Mouse (Mus musculus) liver, postnatal 0 days (tissue): Measurements from ENCODE around the gene Cmtm1. TPM values are rescaled to one million over a fixed set of nuclear protein-coding genes. Genes with fewer than 3 reads are reported as not detected.
"Not testable (repeated sequence)": the region's sequence is repeated elsewhere in the genome, so short reads cannot be mapped to it uniquely, and the experiment has no call there.

ENCODE experiments used
- ATAC-seq: fragments of 200-750 bp; cut with Nextera tagmentation; 2 replicates; pipeline ENCODE4 v1.8.0; 2017; ENCODE audit warnings: mild to moderate bottlenecking, moderate library complexity
- DNase-seq: peaks from one replicate; pipeline ENCODE4 v3.0.0-alpha.2; 2016
- H3K27ac ChIP-seq: fragments of 300-500 bp; sonication (generic); 2 replicates; pipeline ENCODE4 v1.5.1; 2014; ENCODE audit warnings: antibody characterized with exemption, moderate library complexity, mild to moderate bottlenecking, low read depth
- H3K27me3 ChIP-seq: fragments of 300-500 bp; sonication (generic); 2 replicates; pipeline ENCODE4 v1.6.1; 2014; ENCODE audit warnings: low read length, control low read depth, mixed read lengths; ENCODE audit not compliant: insufficient read depth
- H3K36me3 ChIP-seq: fragments of 300-500 bp; sonication (generic); replicated peaks from 2 replicates; pipeline ENCODE4 v1.6.1; 2014; ENCODE audit warnings: mild to moderate bottlenecking, control low read depth, low read length, moderate library complexity, mixed read lengths; ENCODE audit not compliant: insufficient read depth
- H3K4me1 ChIP-seq: fragments of 300-500 bp; sonication (generic); 2 replicates; pipeline ENCODE4 v1.6.1; 2014; ENCODE audit warnings: antibody characterized with exemption, mild to moderate bottlenecking, control low read depth; ENCODE audit not compliant: insufficient read depth
- H3K4me2 ChIP-seq: fragments of 300-500 bp; sonication (generic); 2 replicates; pipeline ENCODE4 v1.6.1; 2014; ENCODE audit warnings: low read depth, mild to moderate bottlenecking, low read length, moderate library complexity, mixed read lengths
- H3K4me3 ChIP-seq: fragments of 300-500 bp; sonication (generic); 2 replicates; pipeline ENCODE4 v1.5.1; 2014; ENCODE audit warnings: low read depth, low read length
- H3K9ac ChIP-seq: fragments of 300-500 bp; sonication (generic); replicated peaks from 2 replicates; pipeline ENCODE4 v1.6.1; 2014; ENCODE audit warnings: mild to moderate bottlenecking, moderate library complexity
- H3K9me3 ChIP-seq: fragments of 300-500 bp; sonication (generic); 2 replicates; pipeline ENCODE4 v1.6.1; 2016; ENCODE audit warnings: mild to moderate bottlenecking, control low read depth, low read length, mixed read lengths
- CTCF ChIP-seq: sonication (generic); IDR thresholded peaks from 2 replicates; pipeline ENCODE4 v1.5.1; 2016; ENCODE audit warnings: antibody characterized with exemption, low read depth
- EP300 ChIP-seq: IDR thresholded peaks from 2 replicates; pipeline ENCODE4 v1.6.1; 2016; ENCODE audit warnings: antibody characterized with exemption, low read depth, mild to moderate bottlenecking
- WGBS: fragments of 180-500 bp; shearing (Covaris S2); extraction: QIAGEN DNeasy Blood & Tissue Kit; methylation state at CpG from one replicate; pipeline ENCODE4 v1.1.7; 2014; ENCODE audit not compliant: insufficient replicate concordance; 5-methylcytosine and 5-hydroxymethylcytosine counted together
- polyA plus RNA-seq: library from polyadenylated mRNA; unstranded; fragments of >200 nt; fragmentation: Nextera tagmentation; extraction: Ambion mirVana; gene quantifications from 2 replicates; pipeline ENCODE4 v1.2.1, GENCODE M21; 2015

Gene Cmtm1
- polyA plus RNA-seq, 1 experiment from 2014 or later = not detected

- H3K36me3 ChIP-seq = no peaks in the 10 kb centered on the region
- TF ChIP-seq CTCF = no peak
- TF ChIP-seq EP300 = no peak
- 65% methylated on average over 11 of the region's 11 CpGs for WGBS
- no peaks in the 10 kb centered on the region for H3K27me3 ChIP-seq
- no peaks in the 10 kb centered on the region for H3K4me1 ChIP-seq
- H3K9ac ChIP-seq = no peak overlapping the region
- H3K4me2 ChIP-seq = no peak overlapping the region
- H3K9me3 ChIP-seq = no peaks in the 10 kb centered on the region
- no peak for DNase-seq
- no peak overlapping the region for H3K27ac ChIP-seq
- no peak overlapping the region for H3K4me3 ChIP-seq
- ATAC-seq = no peak
These were observed 5.0 kb downstream of the Cmtm1 start for GRCm38 (mm10) chr8:104304962-104305361.

- WGBS = 84% methylated on average over 4 of the region's 4 CpGs
- H3K4me1 ChIP-seq, H3K4me2 ChIP-seq, ATAC-seq, H3K9me3 ChIP-seq, H3K4me3 ChIP-seq, H3K36me3 ChIP-seq, DNase-seq, H3K27me3 ChIP-seq, H3K9ac ChIP-seq, H3K27ac ChIP-seq: not testable (repeated sequence)
These were observed 7.4 kb downstream of the Cmtm1 start for GRCm38 (mm10) chr8:104302536-104302935.

GRCm38 (mm10) chr8:104301577-104301976, 8.4 kb downstream of the Cmtm1 start:
- H3K4me1 ChIP-seq, H3K9ac ChIP-seq, H3K27ac ChIP-seq, H3K4me2 ChIP-seq, DNase-seq, H3K36me3 ChIP-seq, ATAC-seq, H3K9me3 ChIP-seq, H3K4me3 ChIP-seq, H3K27me3 ChIP-seq: not testable (repeated sequence)
- 39% methylated on average over 3 of the region's 3 CpGs for WGBS

GRCm38 (mm10) chr8:104294396-104294795, 15.5 kb downstream of the Cmtm1 start:
- Histone ChIP-seq H3K4me1 (no peaks in the 10 kb centered on the region), H3K27me3 (no peaks in the 10 kb centered on the region), H3K36me3 (no peaks in the 10 kb centered on the region), H3K4me3 (no peak overlapping the region), H3K4me2 (no peak overlapping the region), H3K9ac (no peak overlapping the region), H3K27ac (no peak overlapping the region), H3K9me3 (no peaks in the 10 kb centered on the region)
- DNase-seq (no peak), ATAC-seq (no peak)
- 68% methylated on average over 1 of the region's 1 CpGs for WGBS
- no peak for TF ChIP-seq EP300
- TF ChIP-seq CTCF = no peak

GRCm38 (mm10) chr8:104293081-104293480, 16.9 kb downstream of the Cmtm1 start, which contains the start of gene Cmtm2a:
Gene Cmtm2a (minus strand): TSS chr8:104293181.
- DNase-seq, H3K27me3 ChIP-seq, H3K9ac ChIP-seq, H3K4me2 ChIP-seq, H3K4me1 ChIP-seq, H3K36me3 ChIP-seq, H3K4me3 ChIP-seq, H3K27ac ChIP-seq, H3K9me3 ChIP-seq, ATAC-seq: not testable (repeated sequence)
- 73% methylated on average over 12 of the region's 12 CpGs for WGBS

GRCm38 (mm10) chr8:104268937-104269440, 41.0 kb downstream of the Cmtm1 start:
- WGBS = 75% methylated on average over 6 of the region's 6 CpGs
- ATAC-seq = no peak
- Histone ChIP-seq H3K9ac (no peak overlapping the region), H3K27me3 (no peaks in the 10 kb centered on the region), H3K4me2 (no peak overlapping the region), H3K4me3 (no peak overlapping the region), H3K9me3 (no peaks in the 10 kb centered on the region), H3K4me1 (no peaks in the 10 kb centered on the region), H3K27ac (no peak overlapping the region), H3K36me3 (peaks cover 1% of the 10 kb centered on the region; the same call in 1 of the 2 replicates)
- TF ChIP-seq CTCF (no peak), EP300 (no peak)
- DNase-seq = no peak

- Histone ChIP-seq H3K9ac (no peak overlapping the region), H3K27ac (no peak overlapping the region), H3K4me3 (no peak overlapping the region), H3K9me3 (no peaks in the 10 kb centered on the region), H3K36me3 (peaks cover 7% of the 10 kb centered on the region; the same call in 1 of the 2 replicates), H3K4me1 (no peaks in the 10 kb centered on the region), H3K27me3 (no peaks in the 10 kb centered on the region), H3K4me2 (no peak overlapping the region)
- ATAC-seq = no peak
- TF ChIP-seq CTCF = no peak
- no peak for TF ChIP-seq EP300
- no peak for DNase-seq
These were observed 41.6 kb downstream of the Cmtm1 start for GRCm38 (mm10) chr8:104268368-104268767.

- H3K9ac ChIP-seq, H3K4me2 ChIP-seq, ATAC-seq, DNase-seq, H3K27ac ChIP-seq, H3K27me3 ChIP-seq, H3K4me3 ChIP-seq, H3K4me1 ChIP-seq, H3K9me3 ChIP-seq: not testable (repeated sequence)
- H3K36me3 ChIP-seq = peaks cover 21% of the 10 kb centered on the region
- 90% methylated on average over 19 of the region's 22 CpGs for WGBS
These were observed 45.5 kb downstream of the Cmtm1 start for GRCm38 (mm10) chr8:104264271-104264935.

GRCm38 (mm10) chr8:104261802-104262201, 48.1 kb downstream of the Cmtm1 start:
- ATAC-seq, H3K9ac ChIP-seq, H3K27ac ChIP-seq, H3K9me3 ChIP-seq, H3K27me3 ChIP-seq, H3K4me2 ChIP-seq, H3K4me3 ChIP-seq, H3K4me1 ChIP-seq, DNase-seq: not testable (repeated sequence)
- H3K36me3 ChIP-seq = peaks cover 38% of the 10 kb centered on the region
- 87% methylated on average over 5 of the region's 5 CpGs for WGBS
